Mouse (Mus musculus) left cerebral cortex, postnatal 10 days (tissue): Measurements from ENCODE around the gene Dctn2. TPM values are rescaled to one million over a fixed set of nuclear protein-coding genes. Genes with fewer than 3 reads are reported as not detected.
"Not testable (repeated sequence)": the region's sequence is repeated elsewhere in the genome, so short reads cannot be mapped to it uniquely, and the experiment has no call there.

ENCODE experiments used
- DNase-seq, 2 experiments: peaks; one replicate each; pipeline ENCODE4 v3.0.0; 2021 to 2022; ENCODE audit warnings: low spot score in 2 of 2, mixed read lengths in 1 of 2; ENCODE audit errors: extremely low spot score in 1 of 2
- intact Hi-C: fragments of 180-260 bp; cut with DNase I; formaldehyde crosslinking; loops from one replicate; pipeline ENCODE4 v1.15.1; 2025
- total RNA-seq, 2 experiments: library from RNA; stranded (reverse); gene quantifications; 2 replicates each; pipeline ENCODE4 v1.2.3; 2021

Gene Dctn2
- total RNA-seq, 2 experiments from 2014 or later = 322 to 330 TPM

GRCm38 (mm10) chr10:127300361-127300760, 34.2 kb downstream of the Dctn2 start:
- intact Hi-C loops = no loop called here
- no peak for DNase-seq

GRCm38 (mm10) chr10:127303136-127303535, 37.0 kb downstream of the Dctn2 start:
- no peak for DNase-seq
- intact Hi-C loops = no loop called here

- intact Hi-C loops, DNase-seq: not testable (repeated sequence)
Measured at GRCm38 (mm10) chr10:127309167-127309566, 43.0 kb downstream of the Dctn2 start.

- no peak for DNase-seq
Measured at GRCm38 (mm10) chr10:127310523-127311475, 44.6 kb downstream of the Dctn2 start.

GRCm38 (mm10) chr10:127311476-127312355, 45.5 kb downstream of the Dctn2 start, which contains the start of gene Mars:
Mars (minus strand) TSS chr10:127311786.
- intact Hi-C loops = no loop called here
- DNase-seq = peak; percentile 94 to 96

More at GRCm38 (mm10) chr10:127310523-127311475, 44.6 kb downstream of the Dctn2 start:
- intact Hi-C loops = no loop called here

GRCm38 (mm10) chr10:127312356-127312676, 46.1 kb downstream of the Dctn2 start:
- intact Hi-C loops = no loop called here
- DNase-seq = peak; percentile 71 to 80

- intact Hi-C loops = no loop called here
- DNase-seq = no peak
Measured at GRCm38 (mm10) chr10:127312858-127313257, 46.7 kb downstream of the Dctn2 start.

- intact Hi-C loops, DNase-seq: not testable (repeated sequence)
Measured at GRCm38 (mm10) chr10:127313516-127313915, 47.3 kb downstream of the Dctn2 start.

- DNase-seq, intact Hi-C loops: not testable (repeated sequence)
Measured at GRCm38 (mm10) chr10:127314950-127315349, 48.8 kb downstream of the Dctn2 start.

GRCm38 (mm10) chr10:127317277-127317676, 51.1 kb downstream of the Dctn2 start:
- DNase-seq = no peak
- intact Hi-C loops = no loop called here

- no peak for DNase-seq
- intact Hi-C loops = no loop called here
Measured at GRCm38 (mm10) chr10:127318009-127318408, 51.8 kb downstream of the Dctn2 start.

GRCm38 (mm10) chr10:127319969-127320368, 53.8 kb downstream of the Dctn2 start:
- intact Hi-C loops = no loop called here
- DNase-seq = no peak

- no peak for DNase-seq
- intact Hi-C loops = no loop called here
Measured at GRCm38 (mm10) chr10:127321621-127322020, 55.5 kb downstream of the Dctn2 start, which contains the start of gene Arhgap9. Arhgap9 (plus strand) TSS chr10:127321964.

GRCm38 (mm10) chr10:127322178-127322577, 56.0 kb downstream of the Dctn2 start:
- no peak for DNase-seq
- intact Hi-C loops = no loop called here

- intact Hi-C loops = no loop called here
- no peak for DNase-seq
Measured at GRCm38 (mm10) chr10:127322669-127323068, 56.5 kb downstream of the Dctn2 start.

GRCm38 (mm10) chr10:127323131-127323855, 57.1 kb downstream of the Dctn2 start:
- no peak for DNase-seq
- intact Hi-C loops = no loop called here

GRCm38 (mm10) chr10:127324495-127324894, 58.3 kb downstream of the Dctn2 start:
- intact Hi-C loops = no loop called here
- DNase-seq = no peak

GRCm38 (mm10) chr10:127325454-127326016, 59.4 kb downstream of the Dctn2 start:
- DNase-seq = no peak
- intact Hi-C loops = no loop called here
